Mouse (Mus musculus) ES-E14 (cell line): ENCODE results near the gene Haus7. TPM values are rescaled to one million over a fixed set of nuclear protein-coding genes. Genes with fewer than 3 reads are reported as not detected.

ENCODE experiments used
- DNase-seq: peaks from one replicate; pipeline ENCODE4 v3.0.0-alpha.2; 2013; ENCODE audit warnings: low read depth, low spot score
- H3K27ac ChIP-seq: 2 replicates; pipeline ENCODE4 v1.5.1; 2012; ENCODE audit warnings: low read depth, mild to moderate bottlenecking, low read length, moderate library complexity, mixed read lengths; ENCODE audit not compliant: poor library complexity, insufficient read depth, severe bottlenecking
- H3K36me3 ChIP-seq: 2 replicates; pipeline ENCODE4 v1.6.1; 2012; ENCODE audit warnings: mild to moderate bottlenecking, low read length, moderate library complexity, mixed read lengths; ENCODE audit not compliant: control insufficient read depth, poor library complexity, insufficient read depth, severe bottlenecking
- H3K4me1 ChIP-seq, 2 experiments: fragments of 150-350 bp in 1 of 2; sonication (generic) in 1 of 2; 2 replicates each; pipeline ENCODE4 v1.6.1; 2012; ENCODE audit warnings: low read length in 2 of 2, mild to moderate bottlenecking in 1 of 2, mixed read lengths in 1 of 2; ENCODE audit not compliant: control insufficient read depth in 2 of 2, insufficient read depth in 2 of 2, poor library complexity in 1 of 2
- H3K4me3 ChIP-seq, 2 experiments: fragments of 150-350 bp in 1 of 2; sonication (generic) in 1 of 2; 2 replicates each; pipeline ENCODE4 v1.5.1; 2012; ENCODE audit warnings: low read length in 2 of 2, low read depth in 1 of 2, mild to moderate bottlenecking in 1 of 2, mixed read lengths in 1 of 2; ENCODE audit not compliant: insufficient read depth in 1 of 2, poor library complexity in 1 of 2, severe bottlenecking in 1 of 2
- H3K9ac ChIP-seq: 2 replicates; pipeline ENCODE4 v1.6.1; 2012; ENCODE audit warnings: low read depth, mild to moderate bottlenecking, low read length, mixed read lengths; ENCODE audit not compliant: poor library complexity, insufficient read depth, severe bottlenecking
- H3K9me3 ChIP-seq: fragments of 150-350 bp; sonication (generic); 2 replicates; pipeline ENCODE4 v1.6.1; 2012; ENCODE audit warnings: low read depth, mild to moderate bottlenecking, low read length; ENCODE audit not compliant: control insufficient read depth, insufficient read depth
- CHD2 ChIP-seq: IDR thresholded peaks from 2 replicates; pipeline ENCODE4 v1.6.1; 2014; ENCODE audit warnings: mild to moderate bottlenecking, low read depth, low read length, inconsistent platforms
- HCFC1 ChIP-seq: IDR thresholded peaks from 2 replicates; pipeline ENCODE4 v1.6.1; 2012; ENCODE audit warnings: low read length, inconsistent platforms, borderline replicate concordance; ENCODE audit not compliant: insufficient read depth
- MAFK ChIP-seq: IDR thresholded peaks from 2 replicates; pipeline ENCODE4 v1.6.1; 2014; ENCODE audit warnings: mild to moderate bottlenecking, low read depth, low read length, inconsistent platforms; ENCODE audit not compliant: insufficient read depth
- ZC3H11A ChIP-seq: IDR thresholded peaks from 2 replicates; pipeline ENCODE4 v1.6.1; 2012; ENCODE audit warnings: low read depth, mild to moderate bottlenecking, inconsistent platforms, low read length, borderline replicate concordance
- ZNF384 ChIP-seq: IDR thresholded peaks from 2 replicates; pipeline ENCODE4 v1.6.1; 2012; ENCODE audit warnings: low read depth, low read length, inconsistent platforms
- in situ Hi-C, 2 experiments: fragments of 600-800 bp; cut with MboI; formaldehyde crosslinking; loops; one replicate each; pipeline ENCODE4 v1.15.1; 2025; ENCODE audit warnings: low sequenced_read_pairs in 2 of 2, inconsistent platforms in 1 of 2; ENCODE audit not compliant: unreplicated experiment in 2 of 2
- total RNA-seq: library from RNA; depleted of rRNA; stranded (reverse); fragments of 300-350 nt; gene quantifications from 2 replicates; pipeline ENCODE4 v1.2.3, GENCODE M21; 2012

Gene Haus7
- total RNA-seq, 1 experiment: 31.1 TPM

DNA sequence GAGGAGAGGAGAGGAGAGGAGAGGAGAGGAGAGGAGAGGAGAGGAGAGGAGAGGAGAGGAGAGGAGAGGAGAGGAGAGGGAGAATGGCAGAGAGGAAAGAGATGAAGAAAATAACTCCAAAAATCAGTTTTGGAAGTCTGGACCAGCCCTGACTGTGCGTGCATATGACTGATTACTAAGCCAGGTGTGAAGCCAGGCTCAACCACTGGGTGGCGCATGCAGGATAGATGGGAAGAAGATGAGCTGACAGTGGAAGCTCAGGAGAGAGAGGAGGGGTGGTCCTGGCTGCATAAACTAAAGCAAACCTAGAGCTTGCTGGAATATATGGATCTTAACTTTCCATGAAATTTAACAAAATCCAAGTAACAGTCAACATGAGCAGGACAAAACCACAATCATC is 6.9 kb downstream of the Haus7 start:
- no peaks in the 10 kb centered on the region for H3K9me3 ChIP-seq
- in situ Hi-C loops: no loop called here
- TF ChIP-seq ZNF384 (no peak), HCFC1 (no peak), CHD2 (no peak), ZC3H11A (no peak), MAFK (no peak)
- no peak overlapping the region for H3K4me3 ChIP-seq
- no peak overlapping the region for H3K9ac ChIP-seq
- no peaks in the 10 kb centered on the region for H3K36me3 ChIP-seq
- no peak for DNase-seq
- H3K27ac ChIP-seq: no peak overlapping the region
- no peaks in the 10 kb centered on the region for H3K4me1 ChIP-seq

DNA sequence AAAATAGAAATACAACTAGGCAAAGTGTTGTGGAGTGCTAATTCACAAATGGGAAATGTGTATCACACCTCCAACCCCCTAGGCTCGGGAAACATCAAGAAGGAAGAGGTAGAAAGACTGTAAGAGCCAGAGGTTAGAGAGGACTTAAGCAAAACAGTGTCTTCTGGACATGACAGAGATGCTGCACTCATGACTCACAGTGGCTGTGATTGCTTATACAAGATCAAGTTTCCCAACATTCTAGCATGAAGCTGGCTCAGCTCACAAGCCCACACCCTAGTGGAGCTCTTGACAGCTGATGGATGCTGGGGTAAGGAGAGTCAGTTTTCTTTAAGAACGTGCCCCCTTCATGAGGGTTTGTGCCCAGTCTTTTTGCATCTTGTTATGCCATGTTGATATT is 17.4 kb downstream of the Haus7 start:
- H3K36me3 ChIP-seq: no peaks in the 10 kb centered on the region; the same call in 1 of the 2 replicates
- TF ChIP-seq ZC3H11A: no peak
- TF ChIP-seq CHD2: no peak
- no peak for TF ChIP-seq HCFC1
- no peak for TF ChIP-seq MAFK
- no peak for TF ChIP-seq ZNF384
- no peak overlapping the region for H3K27ac ChIP-seq
- in situ Hi-C loops: loop anchor here in 1 of 2 experiments (25.0 kb wide), 1 partner anchor 379 kb away; the partner anchor contains the start of gene Pnma3
- no peaks in the 10 kb centered on the region for H3K4me1 ChIP-seq
- no peak overlapping the region for H3K9ac ChIP-seq
- no peak for DNase-seq
- no peak overlapping the region for H3K4me3 ChIP-seq
- no peaks in the 10 kb centered on the region for H3K9me3 ChIP-seq

DNA sequence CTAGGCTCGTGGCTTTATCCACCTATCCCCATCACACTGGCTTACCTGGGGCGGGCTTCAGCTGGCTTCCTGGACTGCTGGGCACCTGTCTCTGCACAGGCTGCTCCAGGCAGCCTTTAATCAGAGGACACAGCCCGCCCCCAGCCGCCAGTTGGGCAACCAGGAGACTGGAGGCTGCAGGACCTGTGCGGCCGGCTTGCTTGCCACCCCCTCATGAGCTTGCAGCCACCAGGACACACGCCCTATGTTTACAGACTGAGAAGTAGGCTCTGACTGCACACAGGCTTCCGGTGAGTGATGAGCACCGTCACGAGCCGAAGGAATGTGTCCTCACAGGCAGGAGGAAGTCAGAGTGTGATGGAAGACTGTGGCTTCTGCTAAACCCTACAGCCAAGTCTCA is 23.6 kb downstream of the Haus7 start, which contains the start of gene Trex2:
TSS of gene Trex2 (minus strand) at position 93 of the 400 bp plus-strand sequence.
- no peaks in the 10 kb centered on the region; the same call in 1 of the 2 replicates for H3K36me3 ChIP-seq
- peak within 1 kb of the TSS in 1 of 2 experiments; percentile 32; a peak in 1 of 4 replicates for H3K4me3 ChIP-seq
- H3K9ac ChIP-seq: no peak within 1 kb of the TSS
- H3K4me1 ChIP-seq: no peaks in the 10 kb centered on the region
- no peak within 1 kb of the TSS for H3K27ac ChIP-seq
- DNase-seq: no peak
- in situ Hi-C loops: loop anchor here in 1 of 2 experiments (25.0 kb wide), 1 partner anchor 373 kb away; the partner anchor contains the start of gene Pnma3
- H3K9me3 ChIP-seq: no peaks in the 10 kb centered on the region
- TF ChIP-seq CHD2 (no peak), MAFK (no peak), ZNF384 (no peak), ZC3H11A (no peak), HCFC1 (no peak)

DNA sequence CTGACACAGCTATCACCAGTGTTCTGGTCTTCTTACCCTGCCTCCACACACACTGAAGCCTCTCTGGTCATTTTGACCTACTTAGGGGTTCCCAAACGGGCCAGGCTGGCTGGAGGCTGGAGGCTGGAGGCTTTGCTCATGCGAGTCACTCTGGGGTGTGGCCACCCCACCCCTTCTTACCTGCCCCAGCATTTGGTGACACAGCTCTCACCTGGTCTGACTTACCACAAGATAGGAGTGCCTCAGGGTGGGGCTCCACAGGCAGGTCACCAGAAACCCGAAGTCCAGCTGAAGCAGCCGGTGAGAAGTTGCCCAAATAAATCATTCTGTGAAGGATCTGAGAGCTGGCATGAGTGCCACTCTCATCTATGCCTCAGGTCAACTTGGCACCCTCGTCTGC is 26.0 kb downstream of the Haus7 start:
- Histone ChIP-seq H3K36me3 (no peaks in the 10 kb centered on the region; the same call in 1 of the 2 replicates), H3K27ac (no peak overlapping the region), H3K4me1 (no peaks in the 10 kb centered on the region), H3K9me3 (no peaks in the 10 kb centered on the region), H3K9ac (no peak overlapping the region), H3K4me3 (no peak overlapping the region)
- TF ChIP-seq HCFC1 (no peak), ZNF384 (no peak), CHD2 (no peak), MAFK (no peak), ZC3H11A (no peak)
- DNase-seq: no peak
- in situ Hi-C loops: loop anchor here in 1 of 2 experiments (25.0 kb wide), 1 partner anchor 371 kb away; the partner anchor contains the start of gene Pnma3
